12 mouse cellular contexts compared by ENCODE assay signal in genomic region chr3:65673725-65674124, GRCm38 (mm10). TPM values are rescaled to one million over a fixed set of nuclear protein-coding genes. Genes with fewer than 3 reads are reported as not detected.
DNase-seq lines count a peak whose midpoint lies in the region; ATAC-seq lines count a peak whose summit lies in the region.
"Had no signal": no experiment of that assay in that cellular context is flagged by ENCODE, and none has a peak within 500 bp of the region (broad histone marks: within the 10 kb centered on the region; RNA-seq: fewer than 3 reads in every experiment).

No protein-coding gene starts in this region.

- H3K9ac ChIP-seq in kidney, embryonic 16.5 days (replicated peaks; ENCODE audit: low read length): no peak overlapping the region
- H3K9ac ChIP-seq: hindbrain, embryonic 15.5 days had no signal

- H3K27me3 ChIP-seq in kidney, embryonic 16.5 days (ENCODE audit: insufficient read depth, low read length): no peaks in the 10 kb centered on the region
- H3K27me3 ChIP-seq in heart, embryonic 10.5 days (ENCODE audit: insufficient read depth, poor library complexity, severe bottlenecking): no peaks in the 10 kb centered on the region
- H3K27me3 ChIP-seq: hindbrain, embryonic 15.5 days had no signal

- peaks cover 3% of the 10 kb centered on the region; the same call in 1 of the 2 replicates for H3K4me1 ChIP-seq in kidney, embryonic 16.5 days (ENCODE audit: insufficient read depth, low read length)
- 0 out of 2 replicates have a peak, but pooled peaks cover 7% of the 10 kb centered on the region for H3K4me1 ChIP-seq in heart, embryonic 10.5 days
- H3K4me1 ChIP-seq: hindbrain, embryonic 15.5 days had no signal

- intact Hi-C loops in heart, postnatal 25 days (cut with DNase I): no loop called here

- no peaks in the 10 kb centered on the region for H3K9me3 ChIP-seq in kidney, embryonic 16.5 days (ENCODE audit: low read length)
- no peaks in the 10 kb centered on the region for H3K9me3 ChIP-seq in heart, embryonic 10.5 days
- H3K9me3 ChIP-seq: hindbrain, embryonic 15.5 days had no signal

- H3K36me3 ChIP-seq in kidney, embryonic 16.5 days (ENCODE audit: insufficient read depth, low read length): no peaks in the 10 kb centered on the region
- no peaks in the 10 kb centered on the region for H3K36me3 ChIP-seq in heart, embryonic 10.5 days
- H3K36me3 ChIP-seq: hindbrain, embryonic 15.5 days had no signal

- WGBS in kidney, embryonic 16.5 days: 41% methylated on average over 8 of the region's 8 CpGs
- 15% methylated on average over 8 of the region's 8 CpGs for WGBS in heart, embryonic 10.5 days

- ATAC-seq in kidney, embryonic 16.5 days (ENCODE audit: low FRiP score, low TSS enrichment): no peak

- no peak overlapping the region for H3K27ac ChIP-seq in kidney, embryonic 16.5 days (ENCODE audit: low read length)
- peak overlapping the region; percentile 64 for H3K27ac ChIP-seq in heart, embryonic 10.5 days
- H3K27ac ChIP-seq: hindbrain, embryonic 15.5 days; left cerebral cortex, adult 2 months had no signal

- DNase-seq in kidney, postnatal 10 days: peak; percentile 47
- no peak for DNase-seq in heart, embryonic 10.5 days (ENCODE audit: low spot score)
- DNase-seq in heart, postnatal 25 days (ENCODE audit: low spot score): peak; percentile 21
- peak; percentile 28 for DNase-seq in ovary, postnatal 36 days (ENCODE audit: low spot score)
- DNase-seq in left cerebral cortex, adult 11 months (ENCODE audit: low spot score): no peak
- DNase-seq in right cerebral cortex, postnatal 14 days: no peak
- no peak for DNase-seq in cerebellum, postnatal 10 days
- DNase-seq: right cerebral cortex, adult 18-20 months had no signal

- H3K4me3 ChIP-seq in kidney, embryonic 16.5 days (ENCODE audit: low read length): no peak overlapping the region
- no peak overlapping the region; the same call in 1 of the 2 replicates for H3K4me3 ChIP-seq in heart, embryonic 10.5 days
- H3K4me3 ChIP-seq: hindbrain, embryonic 15.5 days; left cerebral cortex, adult 2 months; myocyte had no signal

- H3K4me2 ChIP-seq in kidney, embryonic 16.5 days (replicated peaks; ENCODE audit: low read depth, low read length): no peak overlapping the region
- H3K4me2 ChIP-seq: hindbrain, embryonic 15.5 days had no signal

RNA-seq across cellular contexts. Expression of gene Lekr1, which starts 7.7 kb away (rescaled TPM):
- polyA plus RNA-seq in kidney, embryonic 16.5 days (2015; fragmentation: Nextera tagmentation; extraction: Ambion mirVana): 7.0 and 7.7 TPM in 2 replicates
- 4.0 and 5.3 TPM in 2 replicates for polyA plus RNA-seq in heart, embryonic 10.5 days (2016; fragmentation: Nextera tagmentation; extraction: Ambion mirVana)
- 1 to 10 TPM; 1.8 to 2.2 TPM for total RNA-seq in heart, postnatal 25 days (2021)

Comparison
In these comparisons a context has a peak if more than half of its experiments do, and no peak if none do; other contexts are left out.
1. DNase-seq: peak in kidney, postnatal 10 days (single experiment), heart, postnatal 25 days (single experiment) and ovary, postnatal 36 days (single experiment); none in heart, embryonic 10.5 days (single experiment), left cerebral cortex, adult 11 months (single experiment), right cerebral cortex, postnatal 14 days (single experiment) and cerebellum, postnatal 10 days (0 of 2).